Mouse (Mus musculus) C2C12 (cell line): Measurements from ENCODE around the gene Slit1.

Source experiments
- CEBPB ChIP-seq: IDR thresholded peaks from one replicate; pipeline ENCODE4 v1.6.1; 2011; ENCODE audit warnings: low read depth, mild to moderate bottlenecking, control low read depth, moderate library complexity
- CTCF ChIP-seq: IDR thresholded peaks from one replicate; pipeline ENCODE4 v1.5.1; 2011; ENCODE audit not compliant: control insufficient read depth, insufficient read depth, insufficient read length
- FOSL1 ChIP-seq: IDR thresholded peaks from one replicate; pipeline ENCODE4 v1.8.0; 2011; ENCODE audit warnings: mild to moderate bottlenecking, low read length; ENCODE audit not compliant: poor library complexity, insufficient read depth, severe bottlenecking
- MAX ChIP-seq: IDR thresholded peaks from one replicate; pipeline ENCODE4 v1.6.1; 2011; ENCODE audit warnings: mild to moderate bottlenecking, control low read depth
- MYOD1 ChIP-seq: IDR thresholded peaks from one replicate; pipeline ENCODE4 v1.6.1; 2011; ENCODE audit warnings: low read depth; ENCODE audit not compliant: control insufficient read depth, insufficient read length
- MYOG ChIP-seq: IDR thresholded peaks from one replicate; pipeline ENCODE4 v1.6.1; 2011; ENCODE audit not compliant: control insufficient read depth, insufficient read length; ENCODE audit errors: extremely low read depth
- USF1 ChIP-seq: IDR thresholded peaks from one replicate; pipeline ENCODE4 v1.6.1; 2011; ENCODE audit warnings: low read depth, mild to moderate bottlenecking, control low read depth, moderate library complexity

- TF ChIP-seq CTCF, result no peak
- TF ChIP-seq MYOG, result no peak
- no peak for TF ChIP-seq MYOD1
- TF ChIP-seq USF1, result no peak
- TF ChIP-seq MAX, result no peak
- no peak for TF ChIP-seq FOSL1
- no peak for TF ChIP-seq CEBPB
Measured at GRCm38 (mm10) chr19:41557491-41557890, 186.0 kb downstream of the Slit1 start.
